Mouse (Mus musculus) C2C12 (cell line): ENCODE results near the gene Syn1.

Experiments
- CEBPB ChIP-seq: IDR thresholded peaks from one replicate; pipeline ENCODE4 v1.6.1; 2011; ENCODE audit warnings: low read depth, mild to moderate bottlenecking, control low read depth, moderate library complexity
- CTCF ChIP-seq: IDR thresholded peaks from one replicate; pipeline ENCODE4 v1.5.1; 2011; ENCODE audit not compliant: control insufficient read depth, insufficient read depth, insufficient read length
- FOSL1 ChIP-seq: IDR thresholded peaks from one replicate; pipeline ENCODE4 v1.8.0; 2011; ENCODE audit warnings: mild to moderate bottlenecking, low read length; ENCODE audit not compliant: poor library complexity, insufficient read depth, severe bottlenecking
- MAX ChIP-seq: IDR thresholded peaks from one replicate; pipeline ENCODE4 v1.6.1; 2011; ENCODE audit warnings: mild to moderate bottlenecking, control low read depth
- MYOD1 ChIP-seq: IDR thresholded peaks from one replicate; pipeline ENCODE4 v1.6.1; 2011; ENCODE audit warnings: low read depth; ENCODE audit not compliant: control insufficient read depth, insufficient read length
- MYOG ChIP-seq: IDR thresholded peaks from one replicate; pipeline ENCODE4 v1.6.1; 2011; ENCODE audit not compliant: control insufficient read depth, insufficient read length; ENCODE audit errors: extremely low read depth
- USF1 ChIP-seq: IDR thresholded peaks from one replicate; pipeline ENCODE4 v1.6.1; 2011; ENCODE audit warnings: low read depth, mild to moderate bottlenecking, control low read depth, moderate library complexity

DNA sequence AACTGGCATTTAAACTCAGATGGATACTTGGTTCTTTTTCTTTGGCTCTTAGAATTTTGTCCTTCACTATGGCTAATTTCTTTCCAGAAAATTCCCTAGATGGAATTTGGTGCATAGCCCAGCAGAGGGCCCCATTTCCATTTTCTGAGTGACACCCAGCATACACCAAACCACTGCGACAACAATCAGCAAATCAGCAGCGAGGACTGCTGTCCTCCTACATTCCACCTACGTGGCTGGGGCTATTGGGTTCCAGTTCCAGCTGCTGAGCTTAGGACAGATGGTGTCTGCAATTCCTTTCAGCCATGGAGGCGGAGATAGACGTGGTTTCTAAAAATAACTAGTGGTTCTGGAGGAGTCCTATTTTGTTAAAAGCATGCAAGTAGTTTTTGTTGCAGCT, 91.9 kb downstream of the Syn1 start:
- TF ChIP-seq MYOD1 (peak; percentile 40), CTCF (no peak), MAX (no peak), FOSL1 (no peak), CEBPB (no peak), USF1 (no peak), MYOG (no peak)
